Mouse (Mus musculus): Measurements from ENCODE around the gene Smarca4. TPM values are rescaled to one million over a fixed set of nuclear protein-coding genes. Genes with fewer than 3 reads are reported as not detected.

Gene Smarca4
- total RNA-seq, 2 experiments from 2014 or later = 113 to 121 TPM

- intact Hi-C loops (cut with DNase I) = no loop called here
- DNase-seq (ENCODE audit: low spot score in 2 of 2) = no peak
Measured at GRCm38 (mm10) chr9:21598198-21598597, 17.8 kb upstream of the Smarca4 start.

- intact Hi-C loops (cut with DNase I) = loop anchor here (5.0 kb wide), 1 partner anchor 272 kb away; no protein-coding TSS in a partner anchor
- DNase-seq (ENCODE audit: low spot score in 2 of 2) = no peak
Measured at GRCm38 (mm10) chr9:21600186-21600585, 15.8 kb upstream of the Smarca4 start.

- DNase-seq (ENCODE audit: low spot score in 2 of 2) = no peak
- intact Hi-C loops (cut with DNase I) = loop anchor here (5.0 kb wide), 1 partner anchor 271 kb away; no protein-coding TSS in a partner anchor
Measured at GRCm38 (mm10) chr9:21601073-21601472, 14.9 kb upstream of the Smarca4 start.

- intact Hi-C loops (cut with DNase I) = loop anchor here (5.0 kb wide), 1 partner anchor 270 kb away; no protein-coding TSS in a partner anchor
- DNase-seq (ENCODE audit: low spot score in 2 of 2) = peak; percentile 52 to 63
Measured at GRCm38 (mm10) chr9:21601722-21602399, 14.1 kb upstream of the Smarca4 start.

- intact Hi-C loops (cut with DNase I) = loop anchor here (5.0 kb wide), 1 partner anchor 268 kb away; no protein-coding TSS in a partner anchor
- DNase-seq (ENCODE audit: low spot score in 2 of 2) = no peak
Measured at GRCm38 (mm10) chr9:21604119-21604518, 11.8 kb upstream of the Smarca4 start.

- intact Hi-C loops (cut with DNase I) = no loop called here
Measured at GRCm38 (mm10) chr9:21605865-21606264, 10.1 kb upstream of the Smarca4 start.

GRCm38 (mm10) chr9:21606648-21607047 lies 9.3 kb upstream of the Smarca4 start:
- intact Hi-C loops (cut with DNase I) = no loop called here
- DNase-seq (ENCODE audit: low spot score in 2 of 2) = no peak

More at GRCm38 (mm10) chr9:21605865-21606264, 10.1 kb upstream of the Smarca4 start:
- no peak for DNase-seq (ENCODE audit: low spot score in 2 of 2)

GRCm38 (mm10) chr9:21609861-21610260 lies 6.1 kb upstream of the Smarca4 start:
- no peak for DNase-seq (ENCODE audit: low spot score in 2 of 2)
- intact Hi-C loops (cut with DNase I) = loop anchor here (5.0 kb wide), 1 partner anchor 192 kb away; no protein-coding TSS in a partner anchor

- DNase-seq (ENCODE audit: low spot score in 2 of 2) = no peak
- intact Hi-C loops (cut with DNase I) = loop anchor here (5.0 kb wide), 1 partner anchor 187 kb away; no protein-coding TSS in a partner anchor
Measured at GRCm38 (mm10) chr9:21614864-21615616, 929 bp upstream of the Smarca4 start.

GRCm38 (mm10) chr9:21616232-21616781 lies 338 bp downstream of the Smarca4 start:
- DNase-seq (ENCODE audit: low spot score in 2 of 2) = peak; percentile 85 to 88
- intact Hi-C loops (cut with DNase I) = no loop called here

- intact Hi-C loops (cut with DNase I) = no loop called here
Measured at GRCm38 (mm10) chr9:21617066-21617465, 1.1 kb downstream of the Smarca4 start.

GRCm38 (mm10) chr9:21620229-21620628 lies 4.3 kb downstream of the Smarca4 start:
- intact Hi-C loops (cut with DNase I) = no loop called here
- DNase-seq (ENCODE audit: low spot score in 2 of 2) = no peak

More at GRCm38 (mm10) chr9:21617066-21617465, 1.1 kb downstream of the Smarca4 start:
- DNase-seq (ENCODE audit: low spot score in 2 of 2) = no peak

- intact Hi-C loops (cut with DNase I) = no loop called here
- no peak for DNase-seq (ENCODE audit: low spot score in 2 of 2)
Measured at GRCm38 (mm10) chr9:21622676-21623075, 6.7 kb downstream of the Smarca4 start.

GRCm38 (mm10) chr9:21625342-21626339 lies 9.7 kb downstream of the Smarca4 start:
- intact Hi-C loops (cut with DNase I) = no loop called here
- no peak for DNase-seq (ENCODE audit: low spot score in 2 of 2)

- intact Hi-C loops (cut with DNase I) = no loop called here
- no peak for DNase-seq (ENCODE audit: low spot score in 2 of 2)
Measured at GRCm38 (mm10) chr9:21626571-21626970, 10.6 kb downstream of the Smarca4 start.

GRCm38 (mm10) chr9:21627145-21627795 lies 11.3 kb downstream of the Smarca4 start:
- DNase-seq (ENCODE audit: low spot score in 2 of 2) = no peak
- intact Hi-C loops (cut with DNase I) = no loop called here

GRCm38 (mm10) chr9:21630673-21631072 lies 14.7 kb downstream of the Smarca4 start:
- DNase-seq (ENCODE audit: low spot score in 2 of 2) = no peak
- intact Hi-C loops (cut with DNase I) = no loop called here

- intact Hi-C loops (cut with DNase I) = no loop called here
Measured at GRCm38 (mm10) chr9:21633106-21633505, 17.1 kb downstream of the Smarca4 start.

GRCm38 (mm10) chr9:21635639-21636038 lies 19.7 kb downstream of the Smarca4 start:
- no peak for DNase-seq (ENCODE audit: low spot score in 2 of 2)
- intact Hi-C loops (cut with DNase I) = no loop called here

More at GRCm38 (mm10) chr9:21633106-21633505, 17.1 kb downstream of the Smarca4 start:
- no peak for DNase-seq (ENCODE audit: low spot score in 2 of 2)
